In genomic region chr17:66402791-66403470, GRCm38 (mm10) we compare ENCODE assay signal across 19 mouse cellular contexts. TPM values are rescaled to one million over a fixed set of nuclear protein-coding genes. Genes with fewer than 3 reads are reported as not detected.
DNase-seq lines count a peak whose midpoint lies in the region; ATAC-seq lines count a peak whose summit lies in the region.
"Had no signal": no experiment of that assay in that cellular context is flagged by ENCODE, and none has a peak within 500 bp of the region (broad histone marks: within the 10 kb centered on the region; RNA-seq: fewer than 3 reads in every experiment).

No protein-coding gene starts in this region.

- no peaks in the 10 kb centered on the region for H3K9me3 ChIP-seq in kidney, embryonic 16.5 days (ENCODE audit: low read length)
- no peaks in the 10 kb centered on the region for H3K9me3 ChIP-seq in midbrain, embryonic 12.5 days
- H3K9me3 ChIP-seq: embryonic facial prominence, embryonic 13.5 days; neural tube, embryonic 12.5 days had no signal

- ATAC-seq in kidney, embryonic 16.5 days (ENCODE audit: low FRiP score, low TSS enrichment) = no peak
- no peak for ATAC-seq in midbrain, embryonic 12.5 days (ENCODE audit: low FRiP score, low read depth)
- ATAC-seq: inflammation-experienced regulatory T-cells, adult 6 months; liver, postnatal 0 days had no signal

- no peak overlapping the region for H3K4me2 ChIP-seq in kidney, embryonic 16.5 days (replicated peaks; ENCODE audit: low read depth, low read length)
- H3K4me2 ChIP-seq in midbrain, embryonic 12.5 days (replicated peaks) = no peak overlapping the region
- H3K4me2 ChIP-seq: embryonic facial prominence, embryonic 13.5 days; neural tube, embryonic 12.5 days had no signal

- no peak overlapping the region for H3K4me3 ChIP-seq in kidney, embryonic 16.5 days (ENCODE audit: low read length)
- no peak overlapping the region for H3K4me3 ChIP-seq in midbrain, embryonic 12.5 days
- H3K4me3 ChIP-seq: embryonic facial prominence, embryonic 13.5 days; neural tube, embryonic 12.5 days had no signal

- no peaks in the 10 kb centered on the region for H3K36me3 ChIP-seq in kidney, embryonic 16.5 days (ENCODE audit: insufficient read depth, low read length)
- H3K36me3 ChIP-seq in midbrain, embryonic 12.5 days = peaks cover 13% of the 10 kb centered on the region; the same call in 1 of the 2 replicates
- H3K36me3 ChIP-seq: embryonic facial prominence, embryonic 13.5 days; neural tube, embryonic 12.5 days had no signal

- H3K27ac ChIP-seq in kidney, embryonic 16.5 days (ENCODE audit: low read length) = peak overlapping the region; percentile 38; the same call in 1 of the 2 replicates
- H3K27ac ChIP-seq in midbrain, embryonic 12.5 days (replicated peaks) = peak overlapping the region; percentile 8; the same call in 1 of the 2 replicates
- H3K27ac ChIP-seq: embryonic facial prominence, embryonic 13.5 days; kidney, postnatal 0 days; neural tube, embryonic 12.5 days had no signal

- WGBS in kidney, embryonic 16.5 days = 29% methylated on average over 6 of the region's 6 CpGs
- 11% methylated on average over 6 of the region's 6 CpGs for WGBS in midbrain, embryonic 12.5 days

- H3K27me3 ChIP-seq in kidney, embryonic 16.5 days (ENCODE audit: insufficient read depth, low read length) = no peaks in the 10 kb centered on the region
- H3K27me3 ChIP-seq in midbrain, embryonic 12.5 days = no peaks in the 10 kb centered on the region
- H3K27me3 ChIP-seq: embryonic facial prominence, embryonic 13.5 days; neural tube, embryonic 12.5 days had no signal

- DNase-seq in adrenal gland, postnatal 10 days = peak; percentile 7
- DNase-seq in adrenal gland, postnatal 4 days (ENCODE audit: low spot score in 2 of 2) = no peak
- no peak for DNase-seq in kidney, postnatal 4 days
- peak; percentile 64 for DNase-seq in MN1 (ENCODE audit: low spot score)
- DNase-seq in cerebellum, postnatal 10 days = no peak
- DNase-seq in right cerebral cortex, postnatal 14 days = no peak
- DNase-seq: adrenal gland, postnatal 14 days; cerebellum, postnatal 14 days; heart, adult 11 months; liver, postnatal 0 days; spleen, adult 18-20 months; thymus, postnatal 36 days had no signal

- H3K4me1 ChIP-seq in kidney, embryonic 16.5 days (ENCODE audit: insufficient read depth, low read length) = peaks cover 25% of the 10 kb centered on the region
- peaks cover 57% of the 10 kb centered on the region for H3K4me1 ChIP-seq in midbrain, embryonic 12.5 days

- no peak overlapping the region for H3K9ac ChIP-seq in kidney, embryonic 16.5 days (replicated peaks; ENCODE audit: low read length)
- no peak overlapping the region for H3K9ac ChIP-seq in midbrain, embryonic 12.5 days (replicated peaks)
- H3K9ac ChIP-seq: embryonic facial prominence, embryonic 13.5 days; liver, postnatal 0 days; neural tube, embryonic 12.5 days had no signal

RNA-seq across cellular contexts. Expression of gene Mtcl1, which starts 46.6 kb away (rescaled TPM):
- 10 to 100 TPM in 1 of 2 experiments, 1 to 10 TPM in 1; 9.3 to 13.2 TPM for total RNA-seq in adrenal gland, postnatal 10 days (2021)
- total RNA-seq in adrenal gland, postnatal 4 days (2021) = 10 to 100 TPM; 20.5 to 21.7 TPM
- polyA plus RNA-seq in kidney, embryonic 16.5 days (2015; fragmentation: Nextera tagmentation; extraction: Ambion mirVana) = 5.0 and 5.2 TPM in 2 replicates
- 72.5 and 91.2 TPM in 2 replicates for polyA plus RNA-seq in midbrain, embryonic 12.5 days (2016; fragmentation: Nextera tagmentation; extraction: Ambion mirVana)
- total RNA-seq: megakaryocyte-erythroid progenitor cell, adult 5-6 weeks had no signal

Comparison
In these comparisons a context has a peak if more than half of its experiments do, and no peak if none do; other contexts are left out.
1. DNase-seq: peak in adrenal gland, postnatal 10 days (single experiment) and MN1 (single experiment); none in adrenal gland, postnatal 4 days (0 of 2), kidney, postnatal 4 days (0 of 2), cerebellum, postnatal 10 days (0 of 2) and right cerebral cortex, postnatal 14 days (single experiment).